Mouse (Mus musculus): ENCODE measurements at regions not wholly inside any gene's neighbourhood (a gene's known extent, or its start where the extent isn't known, plus 50 kb on each side); places are given as distances from the start of the nearest gene placed in this dataset.

DNA sequence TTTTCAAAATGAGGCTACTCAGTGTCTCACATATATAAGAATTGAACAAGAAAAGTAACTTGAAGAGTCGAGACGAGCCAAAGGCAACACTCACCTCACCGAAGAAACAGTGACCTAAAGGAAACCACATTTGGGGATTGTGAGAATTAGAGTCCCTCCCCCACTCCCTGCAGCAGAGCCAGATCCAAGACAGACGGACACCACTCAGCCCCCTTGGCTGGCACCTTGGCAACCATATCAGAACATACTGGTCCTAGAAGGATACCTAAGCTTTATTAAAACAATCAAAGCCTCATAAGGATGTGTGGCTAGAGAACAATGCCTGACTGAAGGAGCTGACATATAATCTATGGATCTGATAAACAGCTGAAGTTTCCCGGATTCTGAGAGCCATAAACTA is 112.5 kb downstream of the Atp6v1g3 start:
- Histone ChIP-seq H3K4me3 (no peak overlapping the region), H3K27me3 (no peaks in the 10 kb centered on the region), H3K4me2 (no peak overlapping the region), H3K9me3 (no peaks in the 10 kb centered on the region), H3K4me1 (replicated peaks) (peaks cover 13% of the 10 kb centered on the region), H3K27ac (replicated peaks) (no peak overlapping the region), H3K36me3 (no peaks in the 10 kb centered on the region), H3K9ac (no peak overlapping the region)
- 50% methylated on average over 5 of the region's 5 CpGs for WGBS
- ATAC-seq (ENCODE audit: low FRiP score, low read depth) = no peak

DNA sequence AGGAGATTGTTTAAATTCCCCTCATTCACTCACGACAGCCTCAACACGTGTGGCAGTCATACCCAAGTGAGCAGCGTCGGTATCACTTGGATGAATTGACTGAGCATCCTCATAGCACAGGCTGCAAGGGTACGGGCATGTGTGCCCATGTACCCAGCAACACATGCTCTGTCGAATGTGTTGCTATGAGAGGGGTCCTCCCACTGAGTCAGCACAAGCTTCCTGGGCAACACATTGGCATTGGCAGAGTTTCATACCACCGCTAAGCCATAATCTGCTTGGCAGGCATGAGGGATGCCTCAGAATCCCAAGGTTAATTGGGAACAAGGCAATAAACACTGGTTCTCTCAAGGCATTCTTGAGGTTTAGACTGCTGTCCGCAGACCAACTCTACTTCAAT is 115.1 kb downstream of the Atp6v1g3 start:
- no peaks in the 10 kb centered on the region for H3K9me3 ChIP-seq
- H3K4me2 ChIP-seq = no peak overlapping the region
- no peak for ATAC-seq (ENCODE audit: low FRiP score, low read depth)
- no peaks in the 10 kb centered on the region for H3K27me3 ChIP-seq
- no peak overlapping the region for H3K27ac ChIP-seq (replicated peaks)
- peaks cover 13% of the 10 kb centered on the region for H3K4me1 ChIP-seq (replicated peaks)
- H3K4me3 ChIP-seq = no peak overlapping the region
- WGBS = 77% methylated on average over 8 of the region's 8 CpGs
- no peak overlapping the region for H3K9ac ChIP-seq
- no peaks in the 10 kb centered on the region for H3K36me3 ChIP-seq

DNA sequence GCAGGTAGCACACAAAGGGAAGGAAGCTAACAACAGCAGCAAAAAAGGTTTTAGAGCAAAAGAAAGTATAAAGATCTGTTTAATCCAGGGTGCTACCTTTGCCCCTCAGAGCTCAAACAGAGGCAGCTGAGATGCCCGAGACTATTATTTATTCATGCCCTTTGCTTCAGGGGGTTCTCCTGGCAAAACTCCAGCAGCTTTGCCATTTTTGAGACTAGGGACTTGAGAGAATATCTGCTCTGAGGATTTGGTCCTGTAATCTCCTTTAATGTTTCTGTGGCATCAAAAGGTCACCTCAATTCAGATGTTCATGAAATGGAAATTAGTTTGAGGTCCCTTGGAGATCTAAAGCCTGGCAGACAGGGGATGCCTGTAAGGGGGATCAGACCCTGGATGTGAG is 116.1 kb downstream of the Atp6v1g3 start:
- Histone ChIP-seq H3K9ac (no peak overlapping the region), H3K36me3 (no peaks in the 10 kb centered on the region), H3K4me1 (replicated peaks) (peaks cover 13% of the 10 kb centered on the region), H3K4me3 (no peak overlapping the region), H3K27me3 (no peaks in the 10 kb centered on the region), H3K27ac (replicated peaks) (no peak overlapping the region), H3K4me2 (no peak overlapping the region), H3K9me3 (no peaks in the 10 kb centered on the region)
- WGBS = 63% methylated on average over 1 of the region's 1 CpGs
- ATAC-seq (ENCODE audit: low FRiP score, low read depth) = no peak

DNA sequence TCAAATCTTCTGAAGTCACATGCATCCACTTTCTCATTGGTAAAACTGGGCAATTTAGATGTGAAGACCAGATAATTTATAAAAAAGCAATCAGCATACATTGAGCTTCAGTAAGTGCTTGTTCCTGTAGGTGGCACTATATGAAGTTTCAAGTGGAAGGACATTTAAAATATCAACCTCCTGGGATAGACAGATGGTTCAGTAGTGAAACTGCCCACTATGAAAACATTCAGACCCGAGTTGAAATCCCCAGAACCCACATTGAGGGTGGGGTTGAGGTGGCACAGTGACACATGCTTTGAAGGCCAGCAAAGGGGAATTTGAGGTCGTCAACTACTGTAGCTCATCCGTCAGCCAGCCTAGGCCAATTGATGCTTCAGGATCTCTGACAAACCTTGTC is 145.1 kb downstream of the Atp6v1g3 start:
- Histone ChIP-seq H3K4me2 (no peak overlapping the region), H3K9me3 (no peaks in the 10 kb centered on the region), H3K36me3 (no peaks in the 10 kb centered on the region), H3K9ac (no peak overlapping the region), H3K27ac (replicated peaks) (no peak overlapping the region), H3K4me1 (replicated peaks) (no peaks in the 10 kb centered on the region), H3K4me3 (no peak overlapping the region), H3K27me3 (no peaks in the 10 kb centered on the region)
- no peak for ATAC-seq (ENCODE audit: low FRiP score, low read depth)
- WGBS = 72% methylated on average over 3 of the region's 3 CpGs

DNA sequence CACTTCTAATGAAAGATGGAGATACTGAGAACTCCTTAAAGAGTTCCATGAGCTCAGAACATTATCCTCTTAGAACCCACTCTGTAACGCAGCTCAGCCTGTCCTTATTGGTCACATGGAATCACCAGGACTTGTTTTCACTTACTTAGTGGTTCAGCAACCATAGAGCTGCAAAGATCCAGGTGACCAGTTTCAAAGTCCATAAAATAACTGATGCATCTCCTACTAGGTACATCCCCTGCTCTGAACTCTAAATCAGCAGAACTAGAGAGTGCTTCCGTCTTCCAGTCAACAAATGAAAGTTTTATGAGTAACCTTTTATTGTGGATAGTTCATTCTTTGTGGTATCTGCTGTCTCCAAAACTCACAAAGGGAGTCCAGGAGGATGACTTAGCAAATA is 153.9 kb downstream of the Atp6v1g3 start:
- no peak for ATAC-seq (ENCODE audit: low FRiP score, low read depth)
- H3K4me2 ChIP-seq = no peak overlapping the region
- no peaks in the 10 kb centered on the region for H3K9me3 ChIP-seq

More for the DNA sequence above, 153.9 kb downstream of the Atp6v1g3 start:
- no peak overlapping the region for H3K27ac ChIP-seq (replicated peaks)
- H3K9ac ChIP-seq = no peak overlapping the region
- 88% methylated on average over 2 of the region's 2 CpGs for WGBS
- no peaks in the 10 kb centered on the region for H3K27me3 ChIP-seq
- no peak overlapping the region for H3K4me3 ChIP-seq
- no peaks in the 10 kb centered on the region for H3K4me1 ChIP-seq (replicated peaks)
- no peaks in the 10 kb centered on the region for H3K36me3 ChIP-seq

Measured in hindbrain, embryonic 15.5 days (tissue).